Mouse (Mus musculus) megakaryocyte, embryonic 14.5 days (primary cell): ENCODE measurements around the gene Cdk4. TPM values are rescaled to one million over a fixed set of nuclear protein-coding genes. Genes with fewer than 3 reads are reported as not detected.
A peak's percentile ranks its signal among the peaks of the same experiment; 100 is the strongest.
"Not testable (repeated sequence)": the region's sequence is repeated elsewhere in the genome, so short reads cannot be mapped to it uniquely, and the experiment has no call there.

Experiments used
- H3K27me3 ChIP-seq: replicated peaks from 2 replicates; pipeline ENCODE3; 2012; ENCODE audit warnings: inconsistent platforms
- H3K36me3 ChIP-seq: replicated peaks from 2 replicates; pipeline ENCODE3; 2012; ENCODE audit warnings: low read length, inconsistent platforms, mixed read lengths
- H3K4me1 ChIP-seq: 2 replicates; pipeline ENCODE4 v1.6.1; 2012; ENCODE audit warnings: inconsistent platforms
- H3K4me3 ChIP-seq: replicated peaks from 2 replicates; pipeline ENCODE3; 2012; ENCODE audit warnings: moderate library complexity, mild to moderate bottlenecking, inconsistent platforms
- H3K9me3 ChIP-seq: 2 replicates; pipeline ENCODE4 v1.6.1; 2012; ENCODE audit warnings: inconsistent platforms
- FLI1 ChIP-seq: IDR thresholded peaks from 2 replicates; pipeline ENCODE4 v1.6.1; 2012; ENCODE audit warnings: low read length, inconsistent platforms, mixed read lengths
- GATA1 ChIP-seq: IDR thresholded peaks from 3 replicates; pipeline ENCODE4 v1.6.1; 2012; ENCODE audit warnings: mixed read lengths, low read length, inconsistent platforms, borderline replicate concordance
- polyA plus RNA-seq: library from polyadenylated mRNA; stranded (reverse); fragments of >175 nt; gene quantifications from 2 replicates; pipeline ENCODE4 v1.2.3, GENCODE M21; 2012; ENCODE audit warnings: low replicate concordance; ENCODE audit not compliant: insufficient read depth

Gene Cdk4
- polyA plus RNA-seq, 1 experiment: 833 TPM

- Histone ChIP-seq H3K9me3 (no peaks in the 10 kb centered on the region), H3K4me1 (peaks cover 71% of the 10 kb centered on the region)
These were observed 858 bp downstream of the Cdk4 start for GRCm38 (mm10) chr10:127063913-127064870.

GRCm38 (mm10) chr10:127065981-127066380, 2.6 kb downstream of the Cdk4 start:
- TF ChIP-seq FLI1 (no peak), GATA1 (no peak)
- Histone ChIP-seq H3K4me1 (peaks cover 71% of the 10 kb centered on the region), H3K4me3 (no peak overlapping the region), H3K27me3 (peaks cover 11% of the 10 kb centered on the region), H3K36me3 (peaks cover 47% of the 10 kb centered on the region), H3K9me3 (no peaks in the 10 kb centered on the region)

More at GRCm38 (mm10) chr10:127063913-127064870, 858 bp downstream of the Cdk4 start:
- Histone ChIP-seq H3K36me3 (peaks cover 47% of the 10 kb centered on the region), H3K27me3 (peaks cover 28% of the 10 kb centered on the region), H3K4me3 (peak overlapping the region; percentile 97)
- no peak for TF ChIP-seq GATA1
- TF ChIP-seq FLI1: no peak

DNA sequence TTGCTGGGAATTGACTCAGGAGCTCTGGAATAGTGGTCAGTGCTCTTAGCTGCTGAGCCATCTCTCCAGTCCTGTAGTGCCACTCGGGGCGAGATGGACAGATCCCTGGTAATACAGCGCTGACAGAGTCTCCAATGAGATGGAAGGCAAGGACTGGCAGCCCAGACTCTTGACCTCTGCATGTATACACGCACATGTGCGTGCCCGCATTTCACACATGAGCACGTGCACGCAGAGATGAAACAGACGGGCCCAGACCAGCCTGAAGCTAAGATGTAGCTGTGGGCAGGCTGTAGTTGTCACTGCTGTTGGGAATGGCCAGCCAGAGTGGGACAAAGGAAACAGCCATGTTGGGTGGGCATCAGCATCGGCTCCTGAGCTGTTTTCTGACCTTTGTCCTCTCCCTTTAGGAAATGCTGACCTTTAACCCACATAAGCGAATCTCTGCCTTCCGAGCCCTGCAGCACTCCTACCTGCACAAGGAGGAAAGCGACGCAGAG, 3.2 kb downstream of the Cdk4 start:
- peaks cover 75% of the 10 kb centered on the region for H3K4me1 ChIP-seq
- H3K36me3 ChIP-seq: peaks cover 47% of the 10 kb centered on the region
- no peaks in the 10 kb centered on the region for H3K9me3 ChIP-seq
- TF ChIP-seq GATA1 (no peak), FLI1 (no peak)
- peaks cover 5% of the 10 kb centered on the region for H3K27me3 ChIP-seq
- H3K4me3 ChIP-seq: no peak overlapping the region

- peaks cover 67% of the 10 kb centered on the region for H3K4me1 ChIP-seq
These were observed 5.2 kb downstream of the Cdk4 start for GRCm38 (mm10) chr10:127068360-127069038.

GRCm38 (mm10) chr10:127069281-127070189, 6.2 kb downstream of the Cdk4 start:
- no peaks in the 10 kb centered on the region for H3K27me3 ChIP-seq
- TF ChIP-seq GATA1 (no peak), FLI1 (no peak)
- no peaks in the 10 kb centered on the region for H3K9me3 ChIP-seq
- peak overlapping the region; percentile 89 for H3K4me3 ChIP-seq
- H3K4me1 ChIP-seq: peaks cover 56% of the 10 kb centered on the region
- peaks cover 44% of the 10 kb centered on the region for H3K36me3 ChIP-seq

More at GRCm38 (mm10) chr10:127068360-127069038, 5.2 kb downstream of the Cdk4 start:
- no peak for TF ChIP-seq FLI1
- no peak for TF ChIP-seq GATA1
- peak overlapping the region; percentile 89 for H3K4me3 ChIP-seq
- peaks cover 47% of the 10 kb centered on the region for H3K36me3 ChIP-seq
- H3K27me3 ChIP-seq: no peaks in the 10 kb centered on the region
- no peaks in the 10 kb centered on the region for H3K9me3 ChIP-seq

- H3K4me1 ChIP-seq: peaks cover 55% of the 10 kb centered on the region
- peak within 1 kb of the TSS; percentile 89 for H3K4me3 ChIP-seq
- H3K27me3 ChIP-seq: no peaks in the 10 kb centered on the region
- TF ChIP-seq GATA1 (no peak), FLI1 (no peak)
- H3K36me3 ChIP-seq: peaks cover 34% of the 10 kb centered on the region
- no peaks in the 10 kb centered on the region for H3K9me3 ChIP-seq
These were observed 7.1 kb downstream of the Cdk4 start, which contains the start of gene Tspan31 for GRCm38 (mm10) chr10:127070190-127071121. Gene Tspan31 (minus strand): TSS chr10:127070264.

- TF ChIP-seq GATA1 (no peak), FLI1 (no peak)
- Histone ChIP-seq H3K27me3 (no peaks in the 10 kb centered on the region), H3K36me3 (peaks cover 27% of the 10 kb centered on the region), H3K4me1 (peaks cover 55% of the 10 kb centered on the region), H3K9me3 (no peaks in the 10 kb centered on the region), H3K4me3 (peak overlapping the region; percentile 89)
These were observed 7.9 kb downstream of the Cdk4 start for GRCm38 (mm10) chr10:127071203-127071602.

DNA sequence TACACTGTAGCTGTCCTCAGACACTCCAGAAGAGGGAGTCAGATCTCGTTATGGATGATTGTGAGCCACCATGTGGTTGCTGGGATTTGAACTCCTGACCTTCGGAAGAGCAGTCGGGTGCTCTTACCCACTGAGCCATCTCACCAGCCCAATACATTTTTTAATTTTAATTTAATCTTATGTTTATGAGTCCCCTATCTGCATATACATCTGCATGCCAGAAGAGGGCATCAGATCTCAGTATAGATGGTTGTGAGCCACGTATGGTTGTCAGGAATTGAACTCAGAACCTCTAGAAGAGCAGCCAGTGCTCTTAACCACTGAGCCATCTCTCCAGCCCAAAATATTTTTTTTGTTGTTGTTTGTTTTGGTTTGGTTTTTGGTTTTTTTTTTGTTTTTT, 8.9 kb downstream of the Cdk4 start:
- H3K27me3 ChIP-seq, H3K4me3 ChIP-seq, H3K9me3 ChIP-seq: not testable (repeated sequence)
- H3K36me3 ChIP-seq: peaks cover 17% of the 10 kb centered on the region
- peaks cover 58% of the 10 kb centered on the region for H3K4me1 ChIP-seq

DNA sequence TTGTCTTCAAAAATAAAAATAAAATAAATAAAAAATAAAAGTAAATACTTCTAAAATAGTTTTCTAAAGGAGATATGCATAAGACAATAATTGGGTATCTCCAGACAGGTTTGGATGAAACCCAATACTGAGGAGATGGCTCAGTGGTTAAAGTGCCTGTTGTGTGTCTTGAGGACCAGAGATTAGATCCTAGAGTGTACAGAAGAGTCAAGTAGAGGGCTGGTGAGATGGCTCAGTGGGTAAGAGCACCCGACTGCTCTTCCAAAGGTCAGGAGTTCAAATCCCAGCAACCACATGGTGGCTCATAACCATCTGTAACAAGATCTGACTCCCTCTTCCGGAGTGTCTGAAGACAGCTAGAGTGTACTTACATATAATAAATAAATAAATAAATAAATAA, 9.6 kb downstream of the Cdk4 start:
- H3K9me3 ChIP-seq, H3K4me3 ChIP-seq, H3K27me3 ChIP-seq: not testable (repeated sequence)
- peaks cover 61% of the 10 kb centered on the region for H3K4me1 ChIP-seq
- H3K36me3 ChIP-seq: peaks cover 15% of the 10 kb centered on the region
